Mouse (Mus musculus): ENCODE data around the gene Atp2b2. TPM values are rescaled to one million over a fixed set of nuclear protein-coding genes. Genes with fewer than 3 reads are reported as not detected.

Atp2b2 gene
- polyA plus RNA-seq, 1 experiment = not detected

DNA sequence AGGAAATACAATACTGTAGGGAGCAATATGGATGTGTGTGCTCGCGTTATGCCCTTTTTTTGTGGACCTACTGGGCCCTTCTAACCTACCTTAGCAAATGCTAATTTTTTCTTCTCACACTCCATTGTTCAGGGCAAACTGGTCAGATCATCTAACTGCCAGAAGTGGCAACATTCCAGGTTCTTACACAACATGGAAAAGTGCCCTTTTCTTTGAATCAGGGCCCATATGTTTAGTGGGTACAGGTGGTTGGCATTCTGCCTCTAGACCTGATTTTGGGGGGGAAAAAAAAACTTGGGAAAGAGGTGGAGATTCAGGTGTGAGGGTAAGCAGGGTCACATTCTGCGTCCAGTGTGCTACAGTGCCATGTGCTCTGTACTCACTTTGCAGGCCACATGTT, 324.9 kb downstream of the Atp2b2 start:
- no peak for TF ChIP-seq GATA1 (IDR thresholded peaks at IDR 0.05; ENCODE audit: low read length)

DNA sequence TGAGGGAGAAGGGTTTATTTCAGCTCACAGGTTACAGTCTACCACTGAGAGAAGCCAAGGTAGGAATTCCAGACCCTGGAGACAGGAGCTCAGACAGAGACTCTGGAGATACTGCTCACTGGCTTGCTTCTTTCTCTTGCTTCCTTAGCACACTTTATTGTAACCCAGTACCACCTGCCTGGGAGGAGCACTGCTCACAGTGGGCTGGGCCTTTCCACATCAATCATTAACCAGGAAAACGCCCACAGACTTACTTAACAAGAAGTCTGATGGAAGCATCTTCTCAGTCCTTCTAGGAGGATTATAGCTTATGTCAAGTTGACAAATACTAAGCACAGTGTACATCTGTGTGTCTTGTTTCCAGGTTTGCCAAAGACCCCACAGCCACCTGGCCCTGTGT, 327.6 kb downstream of the Atp2b2 start:
- no peak for TF ChIP-seq GATA1 (IDR thresholded peaks at IDR 0.05; ENCODE audit: low read length)

DNA sequence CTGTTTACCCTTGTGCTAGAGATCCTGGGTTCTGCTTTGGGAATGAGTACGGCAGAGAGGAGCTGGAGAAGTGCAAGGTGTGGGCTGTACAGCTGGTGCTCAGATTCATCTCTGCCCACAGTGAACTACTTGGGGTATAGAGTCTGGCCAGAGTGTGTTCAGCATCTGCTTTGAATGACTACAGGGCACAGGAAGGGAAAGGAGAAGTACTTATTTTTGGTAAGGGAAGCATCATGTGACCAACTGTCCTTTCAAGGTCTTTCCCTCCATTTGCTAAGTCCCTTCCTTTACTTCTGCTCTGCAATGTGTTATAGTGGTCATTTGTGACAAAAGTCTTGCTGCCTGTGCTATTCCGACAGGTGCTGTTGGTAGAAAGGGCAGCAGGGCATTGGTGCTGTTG, 328.1 kb downstream of the Atp2b2 start:
- no peak for TF ChIP-seq GATA1 (IDR thresholded peaks at IDR 0.05; ENCODE audit: low read length)

DNA sequence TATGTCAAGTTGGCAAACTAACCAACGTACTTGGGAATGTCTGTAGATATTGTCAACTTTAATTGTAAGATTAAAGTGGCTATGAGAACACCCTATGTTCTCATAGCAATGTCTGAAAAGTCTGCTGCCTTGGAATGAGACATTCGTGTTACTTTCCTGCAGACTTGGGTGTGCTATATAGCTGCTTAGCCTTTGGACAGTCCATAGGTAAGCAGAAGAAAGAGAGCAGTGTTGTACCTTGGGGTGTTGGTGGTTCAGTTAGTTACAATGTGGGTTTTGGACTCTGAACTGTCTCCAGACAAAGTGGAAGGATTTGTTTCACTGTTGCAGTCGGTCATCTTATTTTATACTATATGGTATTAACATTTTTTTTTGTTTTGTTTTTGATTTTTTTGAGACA, 329.7 kb downstream of the Atp2b2 start:
- no peak for TF ChIP-seq GATA1 (IDR thresholded peaks at IDR 0.05; ENCODE audit: low read length)

DNA sequence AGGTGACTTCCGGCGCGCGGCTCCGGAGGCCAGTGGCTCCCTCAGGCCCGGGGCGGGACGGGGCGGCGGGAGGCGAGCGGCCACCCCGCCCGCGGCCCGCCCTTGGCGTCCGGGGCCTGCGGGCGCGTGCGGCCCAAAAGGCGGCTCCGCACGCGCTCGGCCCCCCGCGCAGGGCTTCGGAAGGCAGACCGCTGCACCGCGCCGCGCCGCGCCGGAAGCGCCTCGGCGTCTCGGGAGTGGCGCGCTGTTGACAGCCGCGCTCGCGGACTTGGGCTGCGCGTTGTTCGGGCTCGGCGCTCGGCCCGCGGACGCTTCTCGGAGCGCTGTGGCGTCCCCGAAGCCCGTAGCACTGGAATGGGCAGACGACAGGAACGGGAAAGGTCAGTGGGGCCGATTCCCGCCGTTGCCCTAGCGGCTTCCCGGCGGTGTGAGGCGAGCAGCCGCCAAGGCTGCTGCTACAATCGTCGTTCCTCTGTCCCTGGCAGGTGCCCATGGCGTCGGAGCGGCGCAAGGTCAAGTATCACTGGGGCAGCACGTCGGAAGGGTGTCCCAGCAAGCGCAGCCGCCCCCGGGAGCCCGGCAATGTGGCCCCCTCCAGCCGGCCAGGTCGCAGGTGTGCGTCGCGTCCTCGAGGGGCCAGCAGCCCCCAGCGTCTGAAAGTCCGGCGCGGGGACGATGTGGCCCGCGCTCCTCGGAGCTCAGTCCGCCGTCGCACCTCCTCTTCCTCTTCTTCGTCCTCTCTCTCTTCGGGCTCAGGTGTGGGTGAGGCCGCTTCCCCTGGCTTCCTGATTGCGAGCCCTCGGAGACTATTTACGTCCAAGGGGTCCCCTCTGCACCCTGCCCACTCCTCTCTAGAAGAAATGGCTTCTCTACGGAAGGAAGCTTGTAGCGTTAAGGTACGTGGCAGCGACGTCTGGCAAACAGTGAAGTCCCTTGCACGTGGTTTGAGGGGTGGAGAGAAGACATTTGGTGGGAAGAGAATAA, 344.9 kb downstream of the Atp2b2 start:
- no peak for TF ChIP-seq GATA1 (IDR thresholded peaks at IDR 0.05; ENCODE audit: low read length)

DNA sequence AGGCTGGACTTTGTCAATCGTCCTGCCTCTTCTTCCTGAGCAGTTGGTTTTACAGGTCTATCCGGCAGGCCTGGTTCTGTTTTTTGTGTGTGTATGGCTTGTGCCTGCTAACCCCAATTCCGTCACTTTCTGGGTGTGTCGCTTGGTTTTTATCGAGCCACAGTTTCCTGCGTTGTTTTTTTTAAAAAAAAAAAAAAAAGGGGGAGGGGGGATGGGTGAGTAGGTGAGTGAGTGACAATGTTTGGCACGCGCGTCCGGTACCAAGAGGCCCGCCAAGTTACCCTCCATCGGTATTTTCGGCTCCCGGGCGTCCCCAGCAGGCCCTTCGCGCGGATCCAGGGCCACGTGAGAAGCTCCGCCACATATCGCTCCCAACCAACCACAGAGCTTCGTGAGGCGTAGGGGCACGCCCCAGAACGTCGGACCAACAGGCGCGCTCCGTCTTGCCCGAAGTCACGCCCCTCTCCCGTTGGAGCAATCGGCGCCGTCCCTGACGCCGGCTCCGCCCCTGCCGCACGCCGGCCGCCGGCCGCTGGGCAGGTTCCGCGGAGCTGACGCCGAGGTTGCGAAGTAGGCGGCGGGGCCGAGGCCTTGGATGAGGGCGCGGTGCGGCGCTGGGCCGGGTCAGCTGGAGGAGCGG, 345.7 kb downstream of the Atp2b2 start, which contains the start of gene Tatdn2:
Gene Tatdn2 (plus strand): TSS at position 469 of the 640 bp plus-strand sequence.
- TF ChIP-seq GATA1 (IDR thresholded peaks at IDR 0.05; ENCODE audit: low read length) = no peak

DNA sequence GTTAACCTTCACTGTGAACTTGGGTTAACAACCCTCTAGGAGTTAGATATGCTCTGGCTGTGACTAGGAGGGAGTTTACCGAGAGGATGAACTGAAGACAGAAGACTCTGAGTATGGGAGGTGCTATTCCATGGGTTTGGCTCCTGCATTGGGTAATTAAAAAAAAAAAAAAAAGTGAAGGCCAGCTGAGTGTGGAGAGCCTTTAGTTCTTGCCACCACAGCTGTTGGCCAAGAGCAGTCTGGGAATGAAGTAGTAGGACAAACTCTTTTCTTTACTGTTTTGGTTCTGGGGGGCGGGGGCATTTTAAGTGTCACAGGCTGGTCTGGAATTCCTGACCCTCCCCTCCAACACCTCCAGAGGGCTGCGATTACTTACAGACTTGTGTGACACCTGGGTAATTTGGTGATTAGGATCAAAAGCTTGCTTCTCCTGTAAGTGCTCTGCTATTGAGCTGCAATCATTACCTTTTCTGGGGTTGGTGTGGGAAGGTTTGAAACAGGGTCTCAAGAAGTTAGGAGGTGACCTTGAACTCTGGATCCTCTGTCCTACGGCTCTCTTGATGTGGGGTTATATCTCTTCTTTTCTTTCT, 346.6 kb downstream of the Atp2b2 start:
- no peak for TF ChIP-seq GATA1 (IDR thresholded peaks at IDR 0.05; ENCODE audit: low read length)

DNA sequence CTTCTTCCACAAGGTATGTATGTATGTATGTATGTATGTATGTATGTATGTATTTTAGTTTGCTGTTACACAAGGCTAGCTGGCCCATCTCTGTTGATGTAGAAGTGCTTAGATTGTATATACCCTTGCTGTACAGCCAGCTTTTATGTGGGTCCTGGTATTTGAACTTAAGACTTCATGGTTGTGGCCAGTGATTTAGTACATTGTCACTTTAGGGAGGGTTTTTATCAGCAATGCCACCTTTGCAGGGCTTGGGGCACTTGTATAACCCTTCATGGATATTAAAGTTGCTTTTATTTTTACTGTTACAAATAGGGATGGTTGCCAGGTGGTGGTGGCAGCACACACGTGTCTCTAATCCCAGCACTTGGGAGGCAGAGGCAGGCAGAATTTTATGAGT, 347.2 kb downstream of the Atp2b2 start:
- no peak for TF ChIP-seq GATA1 (IDR thresholded peaks at IDR 0.05; ENCODE audit: low read length)

Other genes with a start within 250 kb of the Atp2b2 start
- not detected in 2 replicates for gene Slc6a11, start 88.6 kb upstream of the Atp2b2 start, polyA plus RNA-seq (2012)
- not detected in 2 replicates for gene Slc6a1, start 240.0 kb upstream of the Atp2b2 start, polyA plus RNA-seq (2012)